Mouse (Mus musculus) kidney, postnatal 14 days (tissue): ENCODE data around the gene Traf2.
A peak's percentile ranks its signal among the peaks of the same experiment; 100 is the strongest.

ENCODE experiments used
- DNase-seq: peaks from one replicate; pipeline ENCODE4 v3.0.0; 2022; ENCODE audit warnings: mixed read lengths

The Traf2 gene

DNA sequence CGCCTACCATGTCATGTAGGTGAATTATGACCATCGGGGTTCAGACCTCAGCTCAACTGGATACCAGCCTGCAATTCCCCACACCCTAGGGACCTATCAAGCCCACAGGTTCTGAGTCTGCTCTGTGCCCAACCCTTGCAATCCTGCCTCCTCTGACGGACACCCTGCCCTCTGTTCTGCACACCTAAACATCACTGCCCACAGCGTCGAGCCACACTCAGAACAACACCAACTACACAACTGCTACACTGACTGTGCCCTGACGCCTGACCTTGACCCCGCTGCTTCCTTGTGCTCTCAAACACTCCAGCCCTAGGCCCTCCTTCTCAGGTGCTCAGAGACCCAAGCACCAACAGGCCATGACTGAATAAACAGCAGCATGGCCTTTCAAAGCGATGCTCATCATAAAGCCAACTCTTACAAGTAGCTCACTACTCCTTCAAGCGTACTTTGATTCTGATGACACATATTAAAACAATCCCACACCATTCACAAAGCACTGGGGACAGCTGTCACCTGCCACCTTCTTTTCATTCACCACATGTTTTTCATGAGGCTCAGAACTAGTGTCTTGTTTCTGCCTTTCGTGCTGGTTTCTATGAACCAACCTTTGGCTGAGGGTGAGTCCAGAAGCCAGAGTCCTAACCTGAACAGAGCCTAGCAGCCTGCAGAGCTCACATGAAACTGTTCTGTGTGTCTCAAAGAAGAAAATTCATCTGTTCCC lies 4.9 kb downstream of the Traf2 start:
- DNase-seq = no peak

GRCm38 (mm10) chr2:25540541-25540948 lies 6.2 kb downstream of the Traf2 start:
- DNase-seq = peak; percentile 52

DNA sequence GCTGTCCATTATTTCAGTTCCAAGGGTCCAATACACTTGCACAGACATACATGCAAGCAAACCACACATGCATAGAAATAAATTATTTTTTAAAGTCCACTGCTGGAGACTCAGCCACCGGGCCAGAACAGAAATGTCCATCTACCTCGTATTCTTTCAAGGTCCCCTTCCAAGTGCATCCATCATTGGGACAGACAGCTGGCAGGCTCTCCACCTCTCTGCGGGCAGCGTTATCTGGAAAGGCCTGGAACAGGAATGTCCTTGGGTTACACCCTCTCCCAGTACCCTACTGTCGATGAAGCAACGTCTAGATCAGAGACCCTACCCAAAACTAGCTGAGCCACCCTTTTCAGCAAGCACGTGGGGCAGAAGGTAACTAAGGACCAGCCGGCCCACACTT lies 10.2 kb downstream of the Traf2 start:
- no peak for DNase-seq

- DNase-seq = no peak
Measured at GRCm38 (mm10) chr2:25534866-25535182, 11.9 kb downstream of the Traf2 start.

GRCm38 (mm10) chr2:25534178-25534865 lies 12.4 kb downstream of the Traf2 start:
- peak; percentile 71 for DNase-seq

- no peak for DNase-seq
Measured at GRCm38 (mm10) chr2:25533707-25534106, 13.0 kb downstream of the Traf2 start.

GRCm38 (mm10) chr2:25526510-25527302 lies 20.0 kb downstream of the Traf2 start:
- no peak for DNase-seq

DNA sequence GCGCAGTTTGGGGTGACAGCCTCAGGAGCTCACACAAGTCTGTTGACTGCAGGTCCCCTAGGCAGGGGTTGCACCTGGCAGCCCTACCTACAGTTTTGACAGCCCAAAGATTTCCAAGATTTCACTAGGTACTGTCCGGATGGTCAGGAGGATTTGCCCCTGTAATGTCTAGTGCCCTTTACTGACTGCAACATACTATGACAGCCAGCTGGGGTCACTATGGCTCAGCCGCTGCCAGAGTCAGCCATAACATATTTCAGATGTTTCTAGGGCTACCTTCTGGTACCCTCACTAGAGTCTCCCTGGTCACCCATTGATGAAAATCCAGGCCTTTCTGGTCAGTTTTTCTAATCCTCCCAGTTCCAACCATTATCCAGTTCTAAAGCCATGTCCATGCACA lies 36.8 kb downstream of the Traf2 start:
- no peak for DNase-seq

GRCm38 (mm10) chr2:25506964-25507363 lies 39.8 kb downstream of the Traf2 start:
- DNase-seq = peak; percentile 42

GRCm38 (mm10) chr2:25505860-25506259 lies 40.9 kb downstream of the Traf2 start:
- DNase-seq = no peak

DNA sequence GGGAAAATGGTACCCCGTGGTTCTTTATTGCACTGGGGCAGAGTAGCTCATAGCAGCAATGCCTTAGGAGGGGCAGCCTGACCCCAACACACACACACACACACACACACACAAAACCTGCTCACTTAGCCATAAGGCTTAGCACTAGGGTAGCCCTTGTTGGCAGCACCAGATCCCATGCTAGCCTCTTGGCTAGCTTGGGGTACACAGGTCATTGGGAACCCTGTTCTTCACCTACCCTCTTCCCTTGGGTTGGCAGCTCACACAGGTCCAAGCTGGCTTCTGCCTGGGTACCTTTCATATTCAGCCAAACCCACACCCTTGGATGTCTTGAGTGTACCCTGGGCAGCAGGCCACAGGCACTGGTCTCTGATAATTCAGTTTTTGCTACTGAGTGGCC lies 41.7 kb downstream of the Traf2 start:
- no peak for DNase-seq

GRCm38 (mm10) chr2:25504538-25504937 lies 42.2 kb downstream of the Traf2 start:
- no peak for DNase-seq

GRCm38 (mm10) chr2:25502726-25503125 lies 44.0 kb downstream of the Traf2 start:
- DNase-seq = no peak

- DNase-seq = no peak
Measured at GRCm38 (mm10) chr2:25501593-25502486, 44.9 kb downstream of the Traf2 start, which contains the start of gene C8g. Gene C8g, minus strand, starts transcription at chr2:25501719.

GRCm38 (mm10) chr2:25500576-25501405 lies 45.9 kb downstream of the Traf2 start, which contains the start of gene Fbxw5:
Gene Fbxw5, plus strand, starts transcription at chr2:25500750.
- DNase-seq = peak; percentile 94

DNA sequence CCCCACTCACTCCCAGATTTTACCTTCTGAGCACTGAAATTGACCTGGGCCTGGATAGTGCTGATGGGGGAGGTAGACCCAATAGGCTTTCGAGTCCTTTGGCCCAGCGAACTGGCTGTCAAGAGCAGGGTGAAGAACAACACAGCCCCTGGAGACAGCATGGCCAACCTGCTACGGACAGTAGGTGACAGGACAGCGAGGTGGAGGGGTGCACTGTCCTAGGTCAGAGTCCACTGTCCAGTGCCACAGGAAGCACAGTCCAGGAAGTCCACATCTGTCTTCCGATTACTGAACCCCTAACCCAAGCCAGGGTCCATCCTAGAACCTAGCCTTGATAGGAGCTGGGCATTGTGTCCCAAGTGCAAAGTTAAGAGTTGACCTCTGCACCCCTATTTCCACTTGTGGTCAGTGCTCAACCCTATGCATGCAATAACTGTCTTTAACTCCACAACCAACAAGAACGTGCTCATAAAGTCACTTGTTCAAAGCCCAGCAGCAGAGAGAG lies 46.6 kb downstream of the Traf2 start:
- DNase-seq = peak; percentile 25

- no peak for DNase-seq
Measured at GRCm38 (mm10) chr2:25498622-25499478, 47.9 kb downstream of the Traf2 start.

- DNase-seq = no peak
Measured at GRCm38 (mm10) chr2:25497846-25498575, 48.7 kb downstream of the Traf2 start.

DNA sequence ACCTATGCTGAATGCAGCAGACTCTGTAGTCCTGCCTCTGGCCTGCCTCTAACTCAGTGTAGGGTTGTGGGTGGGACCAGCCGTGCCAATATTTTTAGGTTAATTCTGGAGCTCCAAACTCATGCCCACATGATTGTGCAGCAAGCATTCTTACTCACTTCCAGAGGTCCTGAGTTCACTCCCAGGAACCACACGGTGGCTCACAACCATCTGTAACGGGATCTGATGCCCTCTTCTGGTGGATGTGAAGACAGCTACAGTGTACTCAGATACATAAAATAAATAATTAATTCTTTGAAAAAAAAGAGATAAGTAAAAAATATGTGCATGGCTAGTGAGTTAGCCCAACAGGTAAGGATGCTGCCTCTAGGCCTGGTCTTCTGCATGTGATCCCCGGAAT lies 50.3 kb downstream of the Traf2 start:
- DNase-seq = peak; percentile 34

DNA sequence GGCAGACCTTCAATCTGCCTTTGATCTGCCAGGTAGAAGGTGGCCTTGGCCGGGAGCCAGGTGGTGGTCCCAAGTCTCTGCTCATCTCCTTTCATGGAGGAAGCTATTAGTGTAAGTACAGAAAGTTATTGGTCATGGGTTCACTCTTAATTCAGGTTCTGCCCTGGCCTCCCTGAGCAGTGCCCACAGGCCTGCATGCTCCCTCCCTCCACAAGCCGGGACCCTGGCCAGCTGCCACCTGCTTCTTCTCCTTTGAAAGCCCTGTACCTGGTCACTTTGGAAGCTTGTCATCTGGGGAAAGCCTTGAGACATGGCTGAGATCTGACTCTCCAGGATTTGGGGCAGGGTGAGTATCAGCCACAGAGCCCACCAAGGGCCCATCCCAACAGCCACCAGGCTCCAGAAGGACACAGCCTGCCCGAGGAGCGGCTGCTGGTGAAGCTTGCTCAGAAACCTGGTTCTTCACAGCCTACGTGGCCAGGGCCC lies 53.2 kb downstream of the Traf2 start, which contains the start of gene Lcn12:
Gene Lcn12 (minus strand): TSS at position 436 of the 486 bp plus-strand sequence.
- no peak for DNase-seq
